Mouse (Mus musculus): ENCODE measurements at regions not wholly inside any gene's neighbourhood (a gene's known extent, or its start where the extent isn't known, plus 50 kb on each side); places are given as distances from the start of the nearest gene placed in this dataset.

- H3K4me3 ChIP-seq (ENCODE audit: low read depth, low read length), result no peak overlapping the region
- H3K36me3 ChIP-seq (ENCODE audit: control insufficient read depth, insufficient read depth, low read length), result no peaks in the 10 kb centered on the region
- H3K27ac ChIP-seq (ENCODE audit: low read length), result no peak overlapping the region
- H3K9me3 ChIP-seq (replicated peaks; ENCODE audit: control insufficient read depth, low read length, poor library complexity, severe bottlenecking), result no peaks in the 10 kb centered on the region
- H3K9ac ChIP-seq (ENCODE audit: low read depth, low read length), result no peak overlapping the region
- H3K4me1 ChIP-seq (ENCODE audit: control insufficient read depth, insufficient read depth, low read length), result no peaks in the 10 kb centered on the region
- no peaks in the 10 kb centered on the region for H3K27me3 ChIP-seq (ENCODE audit: control insufficient read depth, insufficient read depth, low read depth, low read length)
- no peak for ATAC-seq
- H3K4me2 ChIP-seq (ENCODE audit: low read length), result no peak overlapping the region
- 68% methylated on average over 2 of the region's 2 CpGs for WGBS
Observed at GRCm38 (mm10) chr10:17111071-17111470, 611.9 kb upstream of the Cited2 start.

- no peak overlapping the region for H3K9ac ChIP-seq (ENCODE audit: low read depth, low read length)
- no peak for ATAC-seq
- H3K9me3 ChIP-seq (replicated peaks; ENCODE audit: control insufficient read depth, low read length, poor library complexity, severe bottlenecking), result no peaks in the 10 kb centered on the region
- no peaks in the 10 kb centered on the region for H3K4me1 ChIP-seq (ENCODE audit: control insufficient read depth, insufficient read depth, low read length)
- H3K27me3 ChIP-seq (ENCODE audit: control insufficient read depth, insufficient read depth, low read depth, low read length), result no peaks in the 10 kb centered on the region
- no peak overlapping the region for H3K4me3 ChIP-seq (ENCODE audit: low read depth, low read length)
- no peak overlapping the region for H3K4me2 ChIP-seq (ENCODE audit: low read length)
- no peaks in the 10 kb centered on the region for H3K36me3 ChIP-seq (ENCODE audit: control insufficient read depth, insufficient read depth, low read length)
- 93% methylated on average over 4 of the region's 4 CpGs for WGBS
- no peak overlapping the region for H3K27ac ChIP-seq (ENCODE audit: low read length)
Observed at GRCm38 (mm10) chr10:17114805-17115204, 608.2 kb upstream of the Cited2 start.

- ATAC-seq, result no peak
- Histone ChIP-seq H3K9ac (ENCODE audit: low read depth, low read length) (no peak overlapping the region), H3K4me3 (ENCODE audit: low read depth, low read length) (no peak overlapping the region), H3K4me2 (ENCODE audit: low read length) (no peak overlapping the region), H3K27ac (ENCODE audit: low read length) (no peak overlapping the region), H3K36me3 (ENCODE audit: control insufficient read depth, insufficient read depth, low read length) (no peaks in the 10 kb centered on the region), H3K27me3 (ENCODE audit: control insufficient read depth, insufficient read depth, low read depth, low read length) (no peaks in the 10 kb centered on the region), H3K9me3 (replicated peaks; ENCODE audit: control insufficient read depth, low read length, poor library complexity, severe bottlenecking) (0 out of 2 replicates have a peak, but pooled peaks cover 2% of the 10 kb centered on the region), H3K4me1 (ENCODE audit: control insufficient read depth, insufficient read depth, low read length) (no peaks in the 10 kb centered on the region)
- 93% methylated on average over 4 of the region's 4 CpGs for WGBS
Observed at GRCm38 (mm10) chr10:17129391-17130163, 593.4 kb upstream of the Cited2 start.

GRCm38 (mm10) chr10:17130661-17131060, 592.4 kb upstream of the Cited2 start:
- ATAC-seq, result no peak
- no peaks in the 10 kb centered on the region for H3K27me3 ChIP-seq (ENCODE audit: control insufficient read depth, insufficient read depth, low read depth, low read length)
- no peaks in the 10 kb centered on the region for H3K36me3 ChIP-seq (ENCODE audit: control insufficient read depth, insufficient read depth, low read length)
- 93% methylated on average over 1 of the region's 1 CpGs for WGBS
- no peak overlapping the region for H3K27ac ChIP-seq (ENCODE audit: low read length)
- no peaks in the 10 kb centered on the region for H3K9me3 ChIP-seq (replicated peaks; ENCODE audit: control insufficient read depth, low read length, poor library complexity, severe bottlenecking)
- no peaks in the 10 kb centered on the region for H3K4me1 ChIP-seq (ENCODE audit: control insufficient read depth, insufficient read depth, low read length)
- H3K9ac ChIP-seq (ENCODE audit: low read depth, low read length), result no peak overlapping the region
- H3K4me3 ChIP-seq (ENCODE audit: low read depth, low read length), result no peak overlapping the region
- no peak overlapping the region for H3K4me2 ChIP-seq (ENCODE audit: low read length)

GRCm38 (mm10) chr10:17131763-17132162, 591.3 kb upstream of the Cited2 start:
- Histone ChIP-seq H3K27me3 (ENCODE audit: control insufficient read depth, insufficient read depth, low read depth, low read length) (no peaks in the 10 kb centered on the region), H3K36me3 (ENCODE audit: control insufficient read depth, insufficient read depth, low read length) (no peaks in the 10 kb centered on the region), H3K4me3 (ENCODE audit: low read depth, low read length) (no peak overlapping the region), H3K4me1 (ENCODE audit: control insufficient read depth, insufficient read depth, low read length) (no peaks in the 10 kb centered on the region), H3K27ac (ENCODE audit: low read length) (no peak overlapping the region), H3K9ac (ENCODE audit: low read depth, low read length) (no peak overlapping the region), H3K4me2 (ENCODE audit: low read length) (no peak overlapping the region), H3K9me3 (replicated peaks; ENCODE audit: control insufficient read depth, low read length, poor library complexity, severe bottlenecking) (no peaks in the 10 kb centered on the region)
- 55% methylated on average over 4 of the region's 4 CpGs for WGBS
- no peak for ATAC-seq

GRCm38 (mm10) chr10:17175385-17175784, 547.6 kb upstream of the Cited2 start:
- Histone ChIP-seq H3K4me2 (ENCODE audit: low read length) (no peak overlapping the region), H3K27me3 (ENCODE audit: control insufficient read depth, insufficient read depth, low read depth, low read length) (no peaks in the 10 kb centered on the region), H3K9me3 (replicated peaks; ENCODE audit: control insufficient read depth, low read length, poor library complexity, severe bottlenecking) (no peaks in the 10 kb centered on the region), H3K36me3 (ENCODE audit: control insufficient read depth, insufficient read depth, low read length) (no peaks in the 10 kb centered on the region), H3K4me3 (ENCODE audit: low read depth, low read length) (no peak overlapping the region), H3K9ac (ENCODE audit: low read depth, low read length) (no peak overlapping the region), H3K4me1 (ENCODE audit: control insufficient read depth, insufficient read depth, low read length) (no peaks in the 10 kb centered on the region), H3K27ac (ENCODE audit: low read length) (no peak overlapping the region)
- no peak for ATAC-seq
- 76% methylated on average over 3 of the region's 3 CpGs for WGBS

GRCm38 (mm10) chr10:17177054-17177453, 546.0 kb upstream of the Cited2 start:
- H3K27ac ChIP-seq (ENCODE audit: low read length), result no peak overlapping the region
- no peaks in the 10 kb centered on the region for H3K36me3 ChIP-seq (ENCODE audit: control insufficient read depth, insufficient read depth, low read length)
- H3K4me2 ChIP-seq (ENCODE audit: low read length), result no peak overlapping the region
- no peak overlapping the region for H3K4me3 ChIP-seq (ENCODE audit: low read depth, low read length)
- no peak for ATAC-seq
- H3K27me3 ChIP-seq (ENCODE audit: control insufficient read depth, insufficient read depth, low read depth, low read length), result no peaks in the 10 kb centered on the region
- WGBS, result 38% methylated on average over 1 of the region's 1 CpGs
- no peaks in the 10 kb centered on the region for H3K4me1 ChIP-seq (ENCODE audit: control insufficient read depth, insufficient read depth, low read length)
- H3K9ac ChIP-seq (ENCODE audit: low read depth, low read length), result no peak overlapping the region
- H3K9me3 ChIP-seq (replicated peaks; ENCODE audit: control insufficient read depth, low read length, poor library complexity, severe bottlenecking), result no peaks in the 10 kb centered on the region

GRCm38 (mm10) chr10:17177503-17178278, 545.3 kb upstream of the Cited2 start:
- Histone ChIP-seq H3K4me2 (ENCODE audit: low read length) (no peak overlapping the region), H3K4me1 (ENCODE audit: control insufficient read depth, insufficient read depth, low read length) (no peaks in the 10 kb centered on the region), H3K9me3 (replicated peaks; ENCODE audit: control insufficient read depth, low read length, poor library complexity, severe bottlenecking) (no peaks in the 10 kb centered on the region), H3K27ac (ENCODE audit: low read length) (no peak overlapping the region), H3K4me3 (ENCODE audit: low read depth, low read length) (no peak overlapping the region), H3K9ac (ENCODE audit: low read depth, low read length) (no peak overlapping the region), H3K36me3 (ENCODE audit: control insufficient read depth, insufficient read depth, low read length) (no peaks in the 10 kb centered on the region), H3K27me3 (ENCODE audit: control insufficient read depth, insufficient read depth, low read depth, low read length) (no peaks in the 10 kb centered on the region)
- WGBS, result 70% methylated on average over 4 of the region's 4 CpGs
- no peak for ATAC-seq

- H3K4me3 ChIP-seq (ENCODE audit: low read depth, low read length), result no peak overlapping the region
- H3K27me3 ChIP-seq (ENCODE audit: control insufficient read depth, insufficient read depth, low read depth, low read length), result no peaks in the 10 kb centered on the region
- no peak overlapping the region for H3K27ac ChIP-seq (ENCODE audit: low read length)
- no peaks in the 10 kb centered on the region for H3K9me3 ChIP-seq (replicated peaks; ENCODE audit: control insufficient read depth, low read length, poor library complexity, severe bottlenecking)
- H3K4me2 ChIP-seq (ENCODE audit: low read length), result no peak overlapping the region
- no peaks in the 10 kb centered on the region for H3K4me1 ChIP-seq (ENCODE audit: control insufficient read depth, insufficient read depth, low read length)
- no peaks in the 10 kb centered on the region for H3K36me3 ChIP-seq (ENCODE audit: control insufficient read depth, insufficient read depth, low read length)
- no peak overlapping the region for H3K9ac ChIP-seq (ENCODE audit: low read depth, low read length)
- no peak for ATAC-seq
Observed at GRCm38 (mm10) chr10:17178627-17179026, 544.4 kb upstream of the Cited2 start.

Data from midbrain, embryonic 16.5 days (tissue).